Mouse (Mus musculus) kidney, adult 2 months (tissue): Measurements from ENCODE around the gene Olfr487. TPM values are rescaled to one million over a fixed set of nuclear protein-coding genes. Genes with fewer than 3 reads are reported as not detected.
"Not testable (repeated sequence)": the region's sequence is repeated elsewhere in the genome, so short reads cannot be mapped to it uniquely, and the experiment has no call there.

Source experiments
- DNase-seq: peaks from one replicate; pipeline ENCODE4 v3.0.0; 2021
- H3K27ac ChIP-seq: fragments of 200-500 bp; 2 replicates; pipeline ENCODE4 v1.5.1; 2012; ENCODE audit warnings: low read depth, low read length, control low read depth, inconsistent platforms; ENCODE audit not compliant: insufficient read depth
- H3K27me3 ChIP-seq: fragments of 200-500 bp; replicated peaks from 2 replicates; pipeline ENCODE4 v1.6.1; 2012; ENCODE audit warnings: mild to moderate bottlenecking, moderate library complexity, low read length, inconsistent platforms; ENCODE audit not compliant: control insufficient read depth, insufficient read depth
- H3K36me3 ChIP-seq: fragments of 200-500 bp; 2 replicates; pipeline ENCODE4 v1.6.1; 2012; ENCODE audit warnings: mild to moderate bottlenecking, moderate library complexity, low read length, inconsistent platforms; ENCODE audit not compliant: control insufficient read depth, insufficient read depth
- H3K4me1 ChIP-seq: fragments of 200-500 bp; 2 replicates; pipeline ENCODE4 v1.6.1; 2011; ENCODE audit warnings: low read length; ENCODE audit not compliant: control insufficient read depth, insufficient read depth
- H3K4me3 ChIP-seq: fragments of 200-500 bp; 2 replicates; pipeline ENCODE4 v1.5.1; 2011; ENCODE audit warnings: mild to moderate bottlenecking, low read depth, low read length, control low read depth; ENCODE audit not compliant: insufficient read depth
- CTCF ChIP-seq: fragments of 200-500 bp; conservative IDR thresholded peaks from 2 replicates; pipeline ENCODE4 v1.5.1; 2011; ENCODE audit warnings: low read depth, mild to moderate bottlenecking, control low read depth, low read length, moderate library complexity, mixed read lengths; ENCODE audit not compliant: insufficient read depth, insufficient read length
- POLR2A ChIP-seq: fragments of 200-500 bp; IDR thresholded peaks from one replicate; pipeline ENCODE4 v1.6.1; 2011; ENCODE audit warnings: low read depth, low read length, control low read depth
- WGBS: fragments of 180-500 bp; shearing (Covaris S2); methylation state at CpG from one replicate; pipeline ENCODE4 v1.1.7; 2018; 5-methylcytosine and 5-hydroxymethylcytosine counted together
- polyA plus RNA-seq: library from polyadenylated mRNA; depleted of rRNA; stranded (reverse); fragments of >200 nt; gene quantifications from 2 replicates; pipeline ENCODE4 v1.2.3, GENCODE M21; 2012; rRNA removed

The Olfr487 gene
- not detected in 2 replicates for polyA plus RNA-seq

GRCm38 (mm10) chr7:108214536-108214935, at the start of gene Olfr487:
Gene Olfr487 (minus strand): TSS chr7:108214636.
- DNase-seq, H3K4me1 ChIP-seq, H3K4me3 ChIP-seq, H3K27ac ChIP-seq, H3K27me3 ChIP-seq, H3K36me3 ChIP-seq: not testable (repeated sequence)

GRCm38 (mm10) chr7:108258247-108258646, 43.8 kb upstream of the Olfr487 start, which contains the start of gene Olfr488:
Gene Olfr488 (minus strand): TSS chr7:108258347.
- TF ChIP-seq POLR2A (no peak), CTCF (no peak)
- Histone ChIP-seq H3K4me3 (no peak within 1 kb of the TSS), H3K36me3 (no peaks in the 10 kb centered on the region), H3K27me3 (no peaks in the 10 kb centered on the region), H3K4me1 (no peaks in the 10 kb centered on the region), H3K27ac (no peak within 1 kb of the TSS)
- no peak for DNase-seq

- H3K4me1 ChIP-seq = no peaks in the 10 kb centered on the region
- H3K27me3 ChIP-seq = no peaks in the 10 kb centered on the region
- DNase-seq = no peak
- H3K36me3 ChIP-seq = no peaks in the 10 kb centered on the region
- H3K4me3 ChIP-seq = no peak overlapping the region
- TF ChIP-seq CTCF = no peak
- no peak for TF ChIP-seq POLR2A
- 68% methylated on average over 3 of the region's 3 CpGs for WGBS
- H3K27ac ChIP-seq = no peak overlapping the region
Measured at GRCm38 (mm10) chr7:108233551-108233950, 19.1 kb upstream of the Olfr487 start.

GRCm38 (mm10) chr7:108196938-108197337, 17.5 kb downstream of the Olfr487 start:
- 73% methylated on average over 6 of the region's 6 CpGs for WGBS
- DNase-seq = no peak
- H3K4me3 ChIP-seq = no peak overlapping the region
- H3K4me1 ChIP-seq = no peaks in the 10 kb centered on the region
- no peak for TF ChIP-seq CTCF
- no peak for TF ChIP-seq POLR2A
- no peaks in the 10 kb centered on the region for H3K36me3 ChIP-seq
- no peaks in the 10 kb centered on the region for H3K27me3 ChIP-seq
- H3K27ac ChIP-seq = no peak overlapping the region

DNA sequence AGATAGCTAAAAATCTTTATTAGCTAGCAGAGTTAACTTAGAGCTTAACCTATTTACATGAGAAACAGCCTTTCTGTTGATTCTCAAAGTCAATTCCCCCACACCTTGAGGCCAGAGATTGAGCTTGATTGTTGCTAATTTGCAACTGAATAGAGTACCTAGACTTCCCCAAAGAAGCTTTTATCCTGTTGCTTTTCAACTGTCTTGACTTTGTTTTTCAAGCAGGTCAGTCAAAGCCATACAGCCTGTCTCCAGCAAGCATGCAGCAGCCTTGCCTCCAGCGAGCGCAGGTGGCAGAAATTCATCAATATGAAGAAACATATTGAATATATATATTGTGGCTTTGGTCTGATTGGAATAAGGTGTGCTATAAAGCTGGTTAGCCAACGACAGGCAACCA, 18.1 kb downstream of the Olfr487 start:
- H3K27ac ChIP-seq, H3K27me3 ChIP-seq, H3K4me1 ChIP-seq, H3K36me3 ChIP-seq, DNase-seq, H3K4me3 ChIP-seq: not testable (repeated sequence)
- 57% methylated on average over 3 of the region's 3 CpGs for WGBS

GRCm38 (mm10) chr7:108192714-108193113, 21.7 kb downstream of the Olfr487 start:
- not testable (repeated sequence) for H3K4me3 ChIP-seq, H3K27ac ChIP-seq, DNase-seq, H3K36me3 ChIP-seq, H3K27me3 ChIP-seq, H3K4me1 ChIP-seq
- 50% methylated on average over 1 of the region's 1 CpGs for WGBS

DNA sequence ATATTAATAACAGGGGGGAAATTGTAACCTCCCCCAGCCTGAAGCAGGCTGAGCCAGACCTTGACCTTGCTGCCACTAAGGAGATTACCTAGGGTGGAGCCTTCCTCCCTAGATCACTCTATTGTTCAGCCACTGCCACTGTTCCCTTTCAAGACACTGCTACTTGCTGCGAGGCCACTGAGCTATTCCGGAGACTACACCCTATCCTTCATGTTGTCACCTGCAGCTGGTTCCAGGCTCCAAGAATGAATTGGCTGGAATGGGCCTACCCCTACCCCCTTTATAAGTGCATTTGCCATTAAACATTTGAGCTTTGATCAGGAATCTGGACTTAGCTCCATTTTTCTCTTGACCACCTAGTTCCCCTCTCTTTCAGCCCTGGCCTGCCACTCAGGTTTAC, 23.2 kb downstream of the Olfr487 start:
- 75% methylated on average over 2 of the region's 2 CpGs for WGBS
- H3K36me3 ChIP-seq, H3K4me3 ChIP-seq, H3K27ac ChIP-seq, DNase-seq, H3K27me3 ChIP-seq, H3K4me1 ChIP-seq: not testable (repeated sequence)

- H3K4me3 ChIP-seq, H3K27ac ChIP-seq, H3K27me3 ChIP-seq, H3K36me3 ChIP-seq, DNase-seq, H3K4me1 ChIP-seq: not testable (repeated sequence)
- 88% methylated on average over 2 of the region's 2 CpGs for WGBS
Measured at GRCm38 (mm10) chr7:108185237-108185636, 29.2 kb downstream of the Olfr487 start.

GRCm38 (mm10) chr7:108184401-108184800, 30.0 kb downstream of the Olfr487 start:
- WGBS = 82% methylated on average over 3 of the region's 3 CpGs
- H3K27ac ChIP-seq, H3K4me1 ChIP-seq, DNase-seq, H3K27me3 ChIP-seq, H3K4me3 ChIP-seq, H3K36me3 ChIP-seq: not testable (repeated sequence)

DNA sequence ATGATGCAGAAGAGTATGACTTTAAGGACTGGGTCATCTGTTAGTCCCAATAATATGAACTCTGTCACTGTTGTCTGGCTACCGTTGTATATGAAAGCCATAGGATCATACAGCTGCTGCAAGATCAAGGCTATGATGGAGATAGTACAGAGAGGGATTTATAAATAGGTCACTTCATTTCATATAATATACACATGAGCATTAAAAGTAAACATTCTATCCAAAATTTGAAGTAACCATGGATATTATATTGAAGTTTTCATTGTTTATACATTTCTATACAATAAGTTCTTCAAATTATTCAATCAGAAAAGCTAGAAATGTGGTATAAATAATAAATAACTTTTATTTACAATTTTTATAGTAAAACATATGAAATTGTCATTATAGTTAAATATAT, 41.8 kb downstream of the Olfr487 start, which contains the start of gene Olfr486:
Gene Olfr486, minus strand, starts transcription at position 101 of the 400 bp plus-strand sequence.
- H3K27ac ChIP-seq, H3K36me3 ChIP-seq, H3K27me3 ChIP-seq, H3K4me1 ChIP-seq, DNase-seq, H3K4me3 ChIP-seq: not testable (repeated sequence)
- 85% methylated on average over 1 of the region's 1 CpGs for WGBS
